Mouse (Mus musculus) ES-Bruce4 (cell line): ENCODE data around the gene Inka1. TPM values are rescaled to one million over a fixed set of nuclear protein-coding genes. Genes with fewer than 3 reads are reported as not detected.

ENCODE experiments used
- H3K27ac ChIP-seq: 2 replicates; pipeline ENCODE4 v1.5.1; 2012; ENCODE audit warnings: low read length, inconsistent platforms; ENCODE audit not compliant: insufficient read depth
- H3K27me3 ChIP-seq: 2 replicates; pipeline ENCODE4 v1.6.1; 2012; ENCODE audit warnings: mild to moderate bottlenecking, low read length, inconsistent platforms; ENCODE audit not compliant: control insufficient read depth, poor library complexity, insufficient read depth, severe bottlenecking
- H3K36me3 ChIP-seq: 2 replicates; pipeline ENCODE4 v1.6.1; 2012; ENCODE audit warnings: inconsistent platforms, mild to moderate bottlenecking, low read length, moderate library complexity; ENCODE audit not compliant: control insufficient read depth, poor library complexity, insufficient read depth, severe bottlenecking
- H3K4me1 ChIP-seq: one replicate; pipeline ENCODE4 v1.8.1; 2011; ENCODE audit warnings: low read length; ENCODE audit not compliant: control insufficient read depth, insufficient read depth
- H3K4me3 ChIP-seq: 2 replicates; pipeline ENCODE4 v1.5.1; 2011; ENCODE audit warnings: low read depth, mild to moderate bottlenecking, low read length
- H3K9ac ChIP-seq: 2 replicates; pipeline ENCODE4 v1.6.1; 2012; ENCODE audit warnings: low read depth, mild to moderate bottlenecking, inconsistent platforms; ENCODE audit not compliant: poor library complexity, severe bottlenecking
- H3K9me3 ChIP-seq: replicated peaks from 2 replicates; pipeline ENCODE4 v1.6.1; 2012; ENCODE audit warnings: mild to moderate bottlenecking, low read length, inconsistent platforms; ENCODE audit not compliant: control insufficient read depth, poor library complexity, insufficient read depth, severe bottlenecking
- CTCF ChIP-seq: IDR thresholded peaks from one replicate; pipeline ENCODE4 v1.8.1; 2011; ENCODE audit warnings: low read depth, low read length
- EP300 ChIP-seq: IDR thresholded peaks from 2 replicates; pipeline ENCODE4 v1.6.1; 2011; ENCODE audit warnings: low read depth, low read length; ENCODE audit not compliant: insufficient read depth
- POLR2A ChIP-seq: IDR thresholded peaks from one replicate; pipeline ENCODE4 v1.8.1; 2011; ENCODE audit warnings: low read length; ENCODE audit not compliant: insufficient read depth
- polyA plus RNA-seq: library from polyadenylated mRNA; stranded (reverse); fragments of >200 nt; gene quantifications from 2 replicates; pipeline ENCODE4 v1.2.4, GENCODE M21; 2011; ENCODE audit warnings: low read depth; ENCODE audit not compliant: missing spikeins, insufficient read depth, insufficient read length

Gene Inka1
- polyA plus RNA-seq = 1.4 and 2.6 TPM in 2 replicates

GRCm38 (mm10) chr9:107985131-107986119, at the start of gene Inka1:
Inka1 (minus strand) TSS chr9:107985879.
- H3K27me3 ChIP-seq = no peaks in the 10 kb centered on the region
- H3K4me3 ChIP-seq = peak within 1 kb of the TSS; percentile 71
- TF ChIP-seq CTCF (no peak), POLR2A (no peak), EP300 (no peak)
- no peaks in the 10 kb centered on the region for H3K9me3 ChIP-seq
- no peaks in the 10 kb centered on the region for H3K4me1 ChIP-seq
- H3K27ac ChIP-seq = no peak within 1 kb of the TSS
- no peaks in the 10 kb centered on the region for H3K36me3 ChIP-seq
- peak within 1 kb of the TSS; percentile 47 for H3K9ac ChIP-seq

GRCm38 (mm10) chr9:108032126-108032525, 46.4 kb upstream of the Inka1 start:
- peaks cover 5% of the 10 kb centered on the region; the same call in 1 of the 2 replicates for H3K36me3 ChIP-seq

GRCm38 (mm10) chr9:108027867-108028266, 42.2 kb upstream of the Inka1 start:
- Histone ChIP-seq H3K4me3 (no peak overlapping the region), H3K4me1 (no peaks in the 10 kb centered on the region), H3K9me3 (no peaks in the 10 kb centered on the region), H3K27me3 (no peaks in the 10 kb centered on the region), H3K27ac (no peak overlapping the region), H3K36me3 (peaks cover 17% of the 10 kb centered on the region), H3K9ac (no peak overlapping the region)
- TF ChIP-seq POLR2A = no peak
- TF ChIP-seq CTCF = no peak
- TF ChIP-seq EP300 = no peak

More at GRCm38 (mm10) chr9:108032126-108032525, 46.4 kb upstream of the Inka1 start:
- Histone ChIP-seq H3K9me3 (no peaks in the 10 kb centered on the region), H3K4me3 (no peak overlapping the region), H3K27me3 (no peaks in the 10 kb centered on the region), H3K4me1 (peaks cover 2% of the 10 kb centered on the region), H3K27ac (peak overlapping the region; percentile 79; the same call in 1 of the 2 replicates), H3K9ac (no peak overlapping the region)
- TF ChIP-seq EP300 = no peak
- TF ChIP-seq POLR2A = no peak
- no peak for TF ChIP-seq CTCF

- no peaks in the 10 kb centered on the region for H3K9me3 ChIP-seq
- no peak overlapping the region for H3K27ac ChIP-seq
- H3K4me3 ChIP-seq = no peak overlapping the region
- no peaks in the 10 kb centered on the region for H3K27me3 ChIP-seq
- H3K36me3 ChIP-seq = peaks cover 17% of the 10 kb centered on the region
- TF ChIP-seq CTCF = no peak
- no peak for TF ChIP-seq EP300
- TF ChIP-seq POLR2A = no peak
- no peak overlapping the region for H3K9ac ChIP-seq
- H3K4me1 ChIP-seq = peaks cover 1% of the 10 kb centered on the region
Measured at GRCm38 (mm10) chr9:108026584-108026983, 40.9 kb upstream of the Inka1 start.

GRCm38 (mm10) chr9:108023216-108023615, 37.5 kb upstream of the Inka1 start:
- no peak overlapping the region for H3K27ac ChIP-seq
- H3K4me1 ChIP-seq = peaks cover 3% of the 10 kb centered on the region
- TF ChIP-seq EP300 (no peak), CTCF (no peak), POLR2A (no peak)
- no peaks in the 10 kb centered on the region for H3K9me3 ChIP-seq
- H3K9ac ChIP-seq = no peak overlapping the region
- H3K27me3 ChIP-seq = no peaks in the 10 kb centered on the region
- H3K36me3 ChIP-seq = peaks cover 17% of the 10 kb centered on the region
- no peak overlapping the region for H3K4me3 ChIP-seq

- TF ChIP-seq CTCF (no peak), POLR2A (no peak), EP300 (no peak)
- no peaks in the 10 kb centered on the region for H3K9me3 ChIP-seq
- no peak overlapping the region for H3K9ac ChIP-seq
- no peak overlapping the region for H3K27ac ChIP-seq
- peaks cover 3% of the 10 kb centered on the region for H3K4me1 ChIP-seq
- H3K36me3 ChIP-seq = peaks cover 9% of the 10 kb centered on the region
- no peak overlapping the region for H3K4me3 ChIP-seq
- no peaks in the 10 kb centered on the region for H3K27me3 ChIP-seq
Measured at GRCm38 (mm10) chr9:108020741-108021140, 35.1 kb upstream of the Inka1 start.
